Mouse (Mus musculus): ENCODE data around the gene Gprin2. TPM values are rescaled to one million over a fixed set of nuclear protein-coding genes. Genes with fewer than 3 reads are reported as not detected.

Gene Gprin2
- polyA plus RNA-seq, 2 experiments = 0.04 to 0.09 TPM

DNA sequence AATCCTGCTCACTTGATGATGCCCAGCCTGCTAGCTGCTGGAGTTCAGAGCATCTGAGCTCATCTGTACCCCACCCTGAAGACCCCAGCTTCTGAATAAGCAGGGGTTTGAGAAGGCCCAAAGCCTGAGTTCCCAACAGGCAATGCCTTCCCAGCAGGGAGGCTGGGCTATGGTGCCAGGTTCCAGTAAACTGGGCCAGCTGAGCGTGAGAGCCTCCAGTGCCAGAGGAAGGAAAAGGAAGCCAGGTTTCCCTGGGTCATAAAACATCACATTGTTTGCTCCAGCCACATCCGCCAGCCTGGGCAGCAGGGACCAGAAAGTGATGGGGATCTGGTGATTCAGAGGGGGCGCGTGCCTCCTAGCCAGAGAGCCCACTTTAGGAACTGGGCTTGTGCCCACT is 25.1 kb upstream of the Gprin2 start:
- Histone ChIP-seq H3K27ac (no peak overlapping the region), H3K36me3 (replicated peaks; ENCODE audit: control insufficient read depth, insufficient read depth, low read depth) (no peaks in the 10 kb centered on the region), H3K4me3 (ENCODE audit: insufficient read depth in 1 of 2, low read depth in 2 of 2, low read length in 2 of 2) (no peak overlapping the region), H3K27me3 (ENCODE audit: control insufficient read depth, insufficient read depth, low read length) (no peaks in the 10 kb centered on the region), H3K9ac (replicated peaks) (no peak overlapping the region), H3K4me2 (ENCODE audit: low read depth) (no peak overlapping the region), H3K4me1 (replicated peaks; ENCODE audit: control insufficient read depth in 2 of 2, insufficient read depth in 2 of 2, low read length in 1 of 2) (no peaks in the 10 kb centered on the region), H3K9me3 (ENCODE audit: control insufficient read depth, low read length) (no peaks in the 10 kb centered on the region)
- ATAC-seq (ENCODE audit: insufficient read depth) (no peak), DNase-seq (ENCODE audit: low read depth in 3 of 3, low spot score in 3 of 3) (no peak)
- TF ChIP-seq CTCF (IDR thresholded peaks at IDR 0.05; ENCODE audit: low read depth) (no peak), EP300 (IDR thresholded peaks at IDR 0.05; ENCODE audit: low read depth) (no peak)
- 64% methylated on average over 4 of the region's 4 CpGs for WGBS (ENCODE audit: insufficient replicate concordance)

DNA sequence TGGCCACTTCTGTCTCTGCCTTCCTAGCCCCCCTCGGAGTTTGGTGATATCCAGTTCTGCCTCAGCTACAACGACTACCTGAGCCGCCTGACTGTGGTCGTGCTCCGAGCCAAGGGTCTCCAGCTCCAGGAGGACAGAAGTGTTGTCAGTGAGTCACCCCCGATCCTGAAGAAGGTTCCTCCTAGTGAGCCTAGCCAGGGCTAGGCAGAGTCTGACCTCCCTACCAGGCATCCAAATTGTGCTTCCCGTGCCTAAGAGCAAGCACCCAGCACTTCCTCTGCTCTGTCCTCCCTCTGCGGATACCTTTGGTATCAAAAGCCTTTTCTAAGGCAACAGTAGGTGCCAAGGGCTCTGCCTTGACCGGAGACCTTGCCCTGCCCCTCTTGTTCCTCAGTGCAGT is 24.5 kb upstream of the Gprin2 start:
- no peak for DNase-seq (ENCODE audit: low read depth in 3 of 3, low spot score in 3 of 3)
- Histone ChIP-seq H3K9ac (replicated peaks) (no peak overlapping the region), H3K27me3 (ENCODE audit: control insufficient read depth, insufficient read depth, low read length) (no peaks in the 10 kb centered on the region), H3K27ac (no peak overlapping the region), H3K4me2 (ENCODE audit: low read depth) (no peak overlapping the region), H3K4me1 (replicated peaks; ENCODE audit: control insufficient read depth in 2 of 2, insufficient read depth in 2 of 2, low read length in 1 of 2) (no peaks in the 10 kb centered on the region), H3K36me3 (replicated peaks; ENCODE audit: control insufficient read depth, insufficient read depth, low read depth) (no peaks in the 10 kb centered on the region), H3K4me3 (ENCODE audit: insufficient read depth in 1 of 2, low read depth in 2 of 2, low read length in 2 of 2) (no peak overlapping the region), H3K9me3 (ENCODE audit: control insufficient read depth, low read length) (no peaks in the 10 kb centered on the region)
- 50% methylated on average over 9 of the region's 9 CpGs for WGBS (ENCODE audit: insufficient replicate concordance)
- TF ChIP-seq EP300 (IDR thresholded peaks at IDR 0.05; ENCODE audit: low read depth) (no peak), CTCF (IDR thresholded peaks at IDR 0.05; ENCODE audit: low read depth) (no peak)
- ATAC-seq (ENCODE audit: insufficient read depth) = no peak

DNA sequence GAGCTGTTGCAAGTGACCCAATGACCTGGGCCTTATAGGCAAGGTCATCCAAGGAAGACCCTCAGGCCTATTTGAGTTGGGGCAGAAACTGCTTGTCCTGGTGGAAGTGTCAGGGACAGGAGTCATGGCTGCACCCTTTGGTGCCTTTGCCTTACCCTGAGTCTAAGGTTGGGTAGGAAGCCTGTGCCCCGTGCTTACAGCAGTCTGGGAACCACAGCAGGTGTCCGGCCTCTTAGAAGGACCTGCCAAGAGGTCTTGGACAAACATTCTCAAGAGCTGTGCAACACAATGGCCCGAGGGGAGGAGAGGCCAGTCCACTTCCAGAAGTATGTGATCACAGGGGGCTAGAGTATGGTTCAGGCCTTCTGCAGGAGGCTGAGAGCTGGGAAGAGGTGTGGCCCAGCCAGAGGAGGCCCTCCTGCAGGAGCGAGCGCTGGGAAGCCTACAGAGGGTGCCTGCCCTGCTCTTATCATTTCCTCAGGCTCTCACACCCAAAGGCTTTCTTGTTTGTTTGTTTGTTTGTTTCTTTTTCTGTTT is 22.0 kb upstream of the Gprin2 start:
- Histone ChIP-seq H3K4me3 (ENCODE audit: insufficient read depth in 1 of 2, low read depth in 2 of 2, low read length in 2 of 2) (no peak overlapping the region), H3K4me1 (replicated peaks; ENCODE audit: control insufficient read depth in 2 of 2, insufficient read depth in 2 of 2, low read length in 1 of 2) (no peaks in the 10 kb centered on the region), H3K9me3 (ENCODE audit: control insufficient read depth, low read length) (no peaks in the 10 kb centered on the region), H3K27ac (no peak overlapping the region), H3K4me2 (ENCODE audit: low read depth) (no peak overlapping the region), H3K9ac (replicated peaks) (no peak overlapping the region), H3K27me3 (ENCODE audit: control insufficient read depth, insufficient read depth, low read length) (no peaks in the 10 kb centered on the region; the same call in none of the 2 replicates), H3K36me3 (replicated peaks; ENCODE audit: control insufficient read depth, insufficient read depth, low read depth) (no peaks in the 10 kb centered on the region)
- ATAC-seq (ENCODE audit: insufficient read depth) (no peak), DNase-seq (ENCODE audit: low read depth in 3 of 3, low spot score in 3 of 3) (no peak)
- TF ChIP-seq EP300 (IDR thresholded peaks at IDR 0.05; ENCODE audit: low read depth) = no peak
- TF ChIP-seq CTCF (IDR thresholded peaks at IDR 0.05; ENCODE audit: low read depth) = no peak
- WGBS (ENCODE audit: insufficient replicate concordance) = 37% methylated on average over 5 of the region's 5 CpGs

DNA sequence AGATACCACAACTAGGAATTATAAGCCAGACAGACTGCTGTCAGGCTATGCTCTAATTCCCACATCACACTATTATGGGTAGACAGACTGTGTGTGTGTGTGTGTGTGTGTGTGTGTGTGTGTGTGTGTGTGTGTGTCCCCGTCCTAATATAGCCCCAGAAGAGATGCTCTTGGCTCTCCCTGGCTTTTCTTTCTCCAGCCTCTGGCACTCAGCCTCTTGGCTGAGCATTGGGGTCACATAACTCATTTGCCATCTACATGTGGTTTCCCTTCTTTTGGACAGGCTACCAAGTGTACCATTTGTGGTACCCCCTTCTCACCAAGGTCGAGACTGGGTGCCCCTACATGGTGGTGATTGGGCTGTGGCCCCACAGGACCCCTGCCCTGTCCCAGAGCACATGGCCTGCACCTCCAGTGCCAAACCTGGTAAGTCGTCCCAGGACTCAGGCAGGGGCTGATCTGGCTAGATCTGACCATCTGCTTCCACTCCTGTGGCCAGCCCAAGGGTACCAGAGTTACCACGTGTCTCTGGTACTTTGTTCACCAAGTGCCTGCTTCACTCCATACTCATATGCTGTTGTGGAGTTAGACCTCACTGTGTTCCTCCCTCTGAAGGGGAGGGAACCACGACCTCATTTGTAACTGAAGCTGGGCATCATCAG is 20.1 kb upstream of the Gprin2 start:
- no peaks in the 10 kb centered on the region for H3K9me3 ChIP-seq (ENCODE audit: control insufficient read depth, low read length)

DNA sequence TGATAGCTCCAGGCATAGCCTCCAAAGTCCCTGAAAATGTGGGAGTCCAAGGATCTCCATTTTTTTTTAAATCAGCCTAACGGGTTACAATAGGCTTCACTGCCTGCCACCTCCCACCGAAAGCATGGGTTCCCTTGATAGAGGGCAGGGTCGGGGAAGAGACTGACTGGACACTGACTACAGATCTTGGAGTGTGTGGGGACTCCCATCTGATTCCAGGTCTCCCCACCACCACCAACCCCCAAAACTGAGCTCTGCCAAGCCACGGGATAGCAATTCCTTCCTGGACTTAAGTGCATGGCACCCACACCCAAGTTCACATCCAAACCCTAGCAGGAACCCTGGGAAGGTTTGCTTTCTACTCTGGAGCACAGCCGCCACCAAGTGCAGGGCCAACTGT is 19.0 kb upstream of the Gprin2 start:
- Histone ChIP-seq H3K36me3 (replicated peaks; ENCODE audit: control insufficient read depth, insufficient read depth, low read depth) (no peaks in the 10 kb centered on the region), H3K27ac (no peak overlapping the region), H3K4me2 (ENCODE audit: low read depth) (no peak overlapping the region), H3K9ac (replicated peaks) (no peak overlapping the region), H3K27me3 (ENCODE audit: control insufficient read depth, insufficient read depth, low read length) (no peaks in the 10 kb centered on the region; the same call in none of the 2 replicates), H3K4me3 (ENCODE audit: insufficient read depth in 1 of 2, low read depth in 2 of 2, low read length in 2 of 2) (no peak overlapping the region), H3K9me3 (ENCODE audit: control insufficient read depth, low read length) (no peaks in the 10 kb centered on the region), H3K4me1 (replicated peaks; ENCODE audit: control insufficient read depth in 2 of 2, insufficient read depth in 2 of 2, low read length in 1 of 2) (no peaks in the 10 kb centered on the region)
- TF ChIP-seq CTCF (IDR thresholded peaks at IDR 0.05; ENCODE audit: low read depth) (no peak), EP300 (IDR thresholded peaks at IDR 0.05; ENCODE audit: low read depth) (no peak)
- no peak for ATAC-seq (ENCODE audit: insufficient read depth)
- DNase-seq (ENCODE audit: low read depth in 3 of 3, low spot score in 3 of 3) = no peak
- WGBS (ENCODE audit: insufficient replicate concordance) = 52% methylated on average over 5 of the region's 5 CpGs

More for the DNA sequence above, 20.1 kb upstream of the Gprin2 start:
- Histone ChIP-seq H3K4me3 (ENCODE audit: insufficient read depth in 1 of 2, low read depth in 2 of 2, low read length in 2 of 2) (no peak overlapping the region), H3K4me2 (ENCODE audit: low read depth) (no peak overlapping the region), H3K4me1 (replicated peaks; ENCODE audit: control insufficient read depth in 2 of 2, insufficient read depth in 2 of 2, low read length in 1 of 2) (no peaks in the 10 kb centered on the region), H3K9ac (replicated peaks) (no peak overlapping the region), H3K27me3 (ENCODE audit: control insufficient read depth, insufficient read depth, low read length) (no peaks in the 10 kb centered on the region; the same call in none of the 2 replicates), H3K36me3 (replicated peaks; ENCODE audit: control insufficient read depth, insufficient read depth, low read depth) (no peaks in the 10 kb centered on the region), H3K27ac (no peak overlapping the region)
- TF ChIP-seq CTCF (IDR thresholded peaks at IDR 0.05; ENCODE audit: low read depth) (no peak), EP300 (IDR thresholded peaks at IDR 0.05; ENCODE audit: low read depth) (no peak)
- 27% methylated on average over 5 of the region's 5 CpGs for WGBS (ENCODE audit: insufficient replicate concordance)
- ATAC-seq (ENCODE audit: insufficient read depth) = no peak
- no peak for DNase-seq (ENCODE audit: low read depth in 3 of 3, low spot score in 3 of 3)

Measured in liver, embryonic 14.5 days (tissue).